Mouse (Mus musculus) adrenal gland, postnatal 14 days (tissue): ENCODE data around the gene B4galt2. TPM values are rescaled to one million over a fixed set of nuclear protein-coding genes. Genes with fewer than 3 reads are reported as not detected.
A peak's percentile ranks its signal among the peaks of the same experiment; 100 is the strongest.

ENCODE experiments used
- DNase-seq: peaks from one replicate; pipeline ENCODE4 v3.0.0; 2021; ENCODE audit warnings: mixed read lengths
- total RNA-seq: library from RNA; stranded (reverse); gene quantifications from 2 replicates; pipeline ENCODE4 v1.2.3, GENCODE M21; 2021

Gene B4galt2
- total RNA-seq, 1 experiment from 2014 or later = 12.6 TPM

DNA sequence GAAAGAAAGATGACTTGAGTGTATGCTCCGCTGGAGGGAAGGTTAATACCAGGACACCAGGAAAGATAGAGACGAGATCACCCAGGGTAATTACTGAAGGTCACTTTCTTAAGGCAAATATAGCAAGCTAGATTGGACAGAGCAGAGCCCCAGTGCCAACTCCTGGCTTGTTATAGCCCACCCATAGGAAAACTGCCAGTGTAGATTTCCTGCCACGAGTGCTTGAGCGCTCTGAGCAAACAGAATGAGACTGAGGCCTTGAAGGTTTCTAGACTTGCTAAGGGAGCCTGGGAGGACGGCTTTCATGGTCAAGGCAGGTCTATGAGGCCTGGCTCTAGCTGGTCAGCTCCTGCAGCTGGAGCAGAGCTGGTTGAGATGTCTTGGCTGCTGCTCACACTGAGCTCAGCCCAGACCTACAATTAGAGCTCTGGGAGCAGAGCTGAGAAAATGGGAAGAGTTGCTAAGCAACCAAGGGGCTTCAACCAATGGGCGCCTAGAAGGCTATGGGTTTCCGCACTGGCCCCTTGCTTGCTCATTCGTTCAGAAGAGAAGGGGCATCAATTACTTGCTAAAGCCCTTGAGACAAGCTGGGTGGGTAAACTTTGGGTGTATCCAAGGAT lies 25.7 kb upstream of the B4galt2 start:
- no peak for DNase-seq

DNA sequence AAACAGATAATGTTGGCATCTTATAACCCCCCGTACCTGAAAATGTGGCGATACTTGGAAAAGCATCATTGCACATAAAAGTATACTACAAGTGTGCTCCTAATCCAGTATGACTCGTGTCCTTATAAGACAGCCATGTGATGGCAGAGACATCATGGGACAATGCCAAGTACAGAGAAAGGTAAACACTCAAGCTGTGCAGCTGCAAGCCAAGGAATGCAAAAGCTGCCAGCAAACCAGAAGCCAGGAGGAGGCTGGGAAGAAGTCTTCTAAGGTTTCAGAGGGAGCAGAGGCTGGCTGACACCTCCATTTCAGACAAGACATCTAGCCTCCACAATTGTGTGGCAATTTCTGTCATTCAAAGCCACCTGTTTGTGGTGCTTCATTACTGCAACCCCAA lies 22.9 kb upstream of the B4galt2 start:
- peak; percentile 45 for DNase-seq

- no peak for DNase-seq
Observed at GRCm38 (mm10) chr4:117904761-117905160, 21.5 kb upstream of the B4galt2 start.

DNA sequence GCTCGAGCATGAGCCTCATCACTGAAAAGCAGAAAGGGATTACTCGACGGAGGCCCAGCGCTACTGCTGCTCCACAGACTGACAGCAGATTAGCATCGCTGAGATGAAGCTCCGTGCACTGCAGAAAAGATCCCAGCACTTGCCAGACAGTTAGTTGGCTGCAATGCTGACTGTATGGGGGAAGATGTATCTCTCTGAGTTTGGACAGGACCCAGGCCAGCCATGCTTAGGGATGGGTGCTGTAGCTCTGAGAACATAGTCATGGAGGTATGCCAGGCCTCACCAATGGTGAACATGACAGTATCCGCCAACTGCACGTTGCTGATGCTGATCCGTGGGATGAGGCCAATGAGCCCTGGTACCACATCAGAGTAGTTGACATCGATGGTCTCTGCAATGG lies 20.8 kb upstream of the B4galt2 start:
- DNase-seq = no peak

DNA sequence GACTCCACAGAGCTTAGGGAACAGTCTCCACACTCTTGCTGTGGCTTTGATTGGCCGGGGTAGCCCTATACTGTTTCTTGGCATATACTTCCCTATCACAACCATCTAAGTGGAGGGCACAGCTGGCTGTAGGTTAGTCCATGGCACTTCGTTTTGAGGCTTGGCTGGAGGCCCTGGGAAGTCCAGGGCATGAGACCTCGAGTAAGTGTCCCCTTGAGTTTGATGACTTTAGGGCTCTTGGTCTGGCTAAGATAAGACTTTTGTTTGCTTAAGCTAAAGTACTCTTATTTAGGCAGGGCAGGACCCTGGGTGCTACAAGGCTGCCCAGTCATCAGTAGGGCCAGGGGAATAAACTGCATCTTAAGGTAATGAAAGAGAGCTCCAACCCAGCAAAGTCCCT lies 14.8 kb upstream of the B4galt2 start:
- no peak for DNase-seq

GRCm38 (mm10) chr4:117896031-117896430 lies 12.7 kb upstream of the B4galt2 start:
- DNase-seq = no peak

DNA sequence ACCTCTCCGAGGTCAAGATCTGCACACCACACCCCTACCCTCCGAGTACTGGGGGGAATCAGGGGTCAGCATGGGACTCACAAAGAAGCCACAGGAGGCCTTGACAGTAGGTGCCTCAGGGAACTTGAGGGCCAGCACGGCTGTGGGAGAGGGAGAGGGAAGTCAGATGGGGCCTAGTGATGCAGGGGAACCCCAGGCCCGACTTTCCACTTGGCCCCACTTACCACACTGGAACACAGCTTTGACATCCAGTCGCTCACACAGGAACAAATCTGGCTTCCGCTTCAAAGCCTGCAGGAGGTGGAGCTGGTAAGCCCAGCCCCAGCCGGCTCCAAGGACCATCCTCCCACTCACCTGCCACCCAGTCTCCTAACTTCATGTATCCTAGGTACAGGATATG lies 12.1 kb upstream of the B4galt2 start:
- no peak for DNase-seq

- no peak for DNase-seq
Observed at GRCm38 (mm10) chr4:117894601-117895000, 11.3 kb upstream of the B4galt2 start.

DNA sequence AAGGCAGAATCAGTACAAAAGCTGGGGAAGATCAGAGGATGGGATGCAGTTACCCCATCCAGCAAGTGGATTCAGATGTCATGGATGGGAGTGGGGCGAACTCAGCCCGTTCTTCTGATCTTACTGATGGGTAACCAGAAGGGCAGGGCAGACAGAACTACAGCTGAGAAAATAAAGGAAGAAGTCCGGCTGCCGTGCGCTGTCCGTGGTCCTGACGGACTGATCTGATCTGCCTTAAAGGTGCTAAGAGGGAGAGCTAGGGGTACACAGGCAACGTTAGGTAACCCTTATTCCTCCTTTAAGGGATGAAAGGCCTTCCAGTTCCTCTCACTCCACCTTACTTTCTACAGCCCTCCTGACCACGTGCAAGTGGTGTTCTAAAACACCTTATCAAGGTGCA lies 10.1 kb upstream of the B4galt2 start:
- DNase-seq = peak; percentile 77

DNA sequence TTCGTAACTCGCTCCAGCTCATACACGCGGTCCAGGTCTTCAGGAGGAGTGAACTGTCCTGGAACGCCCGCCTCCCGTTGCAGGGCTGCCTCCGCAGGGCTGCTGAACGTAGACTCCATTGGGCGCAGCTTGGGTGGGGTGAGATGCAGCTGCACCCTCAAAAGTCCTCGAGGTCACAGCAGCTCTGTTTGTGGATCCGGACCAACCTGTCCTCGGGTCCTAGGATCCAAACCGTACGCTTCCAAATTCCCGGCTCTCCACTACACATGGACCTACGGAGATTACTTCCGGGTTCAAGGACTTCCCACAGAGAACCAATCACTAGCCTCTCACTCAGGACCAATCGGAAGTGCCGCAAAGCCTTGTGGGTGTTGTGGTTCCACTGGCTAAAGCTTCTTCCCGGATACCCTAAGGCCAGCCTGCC lies 8.5 kb upstream of the B4galt2 start, which contains the start of gene Dph2:
TSS of gene Dph2 (minus strand) at position 295 of the 424 bp plus-strand sequence.
- DNase-seq = peak; percentile 88

- DNase-seq = no peak
Observed at GRCm38 (mm10) chr4:117890750-117891149, 7.5 kb upstream of the B4galt2 start.

- no peak for DNase-seq
Observed at GRCm38 (mm10) chr4:117890031-117890430, 6.7 kb upstream of the B4galt2 start.

- no peak for DNase-seq
Observed at GRCm38 (mm10) chr4:117889471-117889870, 6.2 kb upstream of the B4galt2 start.

GRCm38 (mm10) chr4:117887920-117888319 lies 4.6 kb upstream of the B4galt2 start:
- DNase-seq = no peak

DNA sequence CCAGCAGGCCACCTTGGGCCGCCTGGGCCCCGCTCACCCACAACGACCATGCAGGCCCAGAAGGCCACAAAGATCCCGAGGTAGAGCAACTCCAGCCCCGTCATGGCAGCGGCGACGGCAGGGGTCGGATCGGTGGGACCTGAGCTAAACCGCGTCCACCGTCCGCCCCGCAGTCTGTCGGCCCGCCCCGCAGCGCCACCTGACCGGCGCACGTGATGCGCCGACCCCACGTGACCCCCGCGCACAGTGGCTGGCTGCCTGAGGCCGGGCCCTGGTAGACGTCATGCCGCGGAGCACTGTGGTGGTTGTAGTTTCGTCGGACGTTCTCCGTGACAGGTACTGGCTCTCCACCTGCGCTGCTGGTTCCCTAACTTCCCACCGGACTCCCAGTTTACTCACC lies 3.8 kb upstream of the B4galt2 start, which contains the start of gene Atp6v0b:
TSS of gene Atp6v0b (minus strand) at position 201 of the 400 bp plus-strand sequence.
- peak; percentile 97 for DNase-seq

- peak; percentile 36 for DNase-seq
Observed at GRCm38 (mm10) chr4:117886644-117887043, 3.4 kb upstream of the B4galt2 start.

GRCm38 (mm10) chr4:117885994-117886393 lies 2.7 kb upstream of the B4galt2 start:
- no peak for DNase-seq

DNA sequence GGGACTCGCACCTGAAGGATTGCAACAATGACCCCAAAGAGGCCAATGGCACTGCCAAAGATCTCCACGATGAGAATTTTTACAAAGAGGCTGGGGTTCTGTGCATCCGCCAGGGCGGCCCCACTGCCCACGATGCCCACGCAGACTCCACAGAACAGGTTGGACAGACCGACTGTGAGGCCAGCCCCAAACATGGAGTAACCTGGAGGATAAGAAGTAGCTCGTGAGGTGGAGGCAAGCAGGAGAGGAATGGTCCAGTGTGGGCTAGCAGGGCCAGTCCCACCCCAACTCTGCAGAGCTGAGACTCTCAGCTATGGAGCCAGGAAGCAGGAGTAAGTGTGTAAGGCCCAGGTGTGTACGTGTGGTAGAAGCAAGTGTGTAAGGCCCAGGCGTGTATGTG lies 1.8 kb upstream of the B4galt2 start:
- no peak for DNase-seq

DNA sequence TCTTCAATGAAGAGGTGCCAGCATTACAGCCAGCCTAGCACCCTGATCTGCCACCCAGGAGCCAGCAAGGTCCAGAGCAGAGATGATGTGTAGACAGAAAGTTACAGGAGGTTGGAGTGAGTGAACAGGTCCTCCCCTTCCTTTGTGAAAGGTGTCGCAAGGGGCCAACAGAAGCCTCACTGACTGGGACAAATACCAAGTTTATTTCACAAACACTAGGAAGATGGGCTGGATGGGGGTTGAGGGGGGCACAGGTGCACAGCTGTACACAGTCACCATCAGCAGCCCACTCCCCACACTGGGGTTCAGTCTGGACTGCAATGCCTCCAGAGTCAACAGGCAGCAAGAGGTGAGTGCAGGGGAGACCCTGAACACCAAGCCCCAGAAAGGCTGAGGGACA lies 859 bp upstream of the B4galt2 start:
- DNase-seq = no peak

- DNase-seq = no peak
Observed at GRCm38 (mm10) chr4:117878703-117879102, 4.6 kb downstream of the B4galt2 start.

DNA sequence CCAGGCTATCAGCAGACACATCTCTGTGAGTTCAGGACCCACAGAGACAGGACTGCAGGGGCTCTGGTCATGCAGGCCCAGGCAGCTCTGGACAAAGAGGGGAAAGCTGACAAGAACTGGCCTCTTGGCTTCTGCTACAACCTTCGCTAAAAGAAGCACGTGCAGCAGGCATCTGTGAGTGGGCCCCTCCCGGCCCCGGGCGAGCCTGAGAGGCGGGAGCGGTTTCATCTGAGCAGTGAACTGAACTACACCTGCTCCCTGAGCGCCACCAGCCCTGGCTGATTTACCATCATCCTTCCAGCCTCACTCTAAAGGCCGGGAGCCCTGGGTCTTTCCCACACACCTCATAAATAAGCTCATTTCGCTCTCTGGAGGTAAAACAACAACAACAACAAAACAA lies 5.0 kb downstream of the B4galt2 start:
- DNase-seq = no peak

DNA sequence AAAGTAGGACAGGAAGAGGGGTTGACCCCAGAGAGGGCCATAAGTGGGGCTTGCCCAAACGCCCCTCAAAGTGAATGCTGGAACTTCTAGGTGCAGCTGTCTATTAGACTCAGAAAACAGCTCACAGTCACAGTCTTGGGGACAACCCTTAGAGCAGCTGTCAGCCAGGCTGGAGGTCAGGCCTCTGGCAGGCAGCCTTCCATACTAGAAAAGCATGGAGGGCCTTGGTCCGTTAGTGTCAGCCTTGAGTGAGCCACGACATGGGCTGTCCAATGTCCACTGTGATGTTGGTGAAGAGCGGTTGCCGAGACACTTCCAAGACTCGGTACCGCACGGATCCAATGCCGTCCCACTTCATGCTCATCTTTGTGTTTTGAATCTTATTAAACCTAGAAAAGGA lies 9.7 kb downstream of the B4galt2 start:
- peak; percentile 38 for DNase-seq

DNA sequence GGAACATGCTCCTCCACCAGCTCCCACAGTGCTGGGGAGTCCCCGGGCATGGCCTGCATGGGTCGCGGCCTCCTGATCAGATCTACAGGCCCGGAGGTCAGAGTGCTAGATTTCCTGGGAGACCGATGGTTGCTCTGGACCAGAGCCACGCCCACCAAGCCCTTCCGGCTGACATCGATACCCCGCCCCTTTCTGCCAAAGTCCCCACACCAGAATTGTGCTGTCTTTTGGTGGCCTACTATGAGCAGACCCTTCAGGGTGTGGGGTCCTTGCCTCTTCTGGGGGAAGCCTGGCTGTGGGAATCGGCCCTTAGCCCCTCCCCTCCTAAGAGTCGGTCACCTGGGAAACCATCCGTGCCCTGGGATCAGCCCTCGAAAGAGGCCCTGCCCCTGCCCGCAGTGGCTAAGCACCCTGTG lies 10.8 kb downstream of the B4galt2 start, which contains the start of gene Ccdc24:
TSS of gene Ccdc24 (minus strand) at position 87 of the 416 bp plus-strand sequence.
- peak; percentile 51 for DNase-seq

- DNase-seq = no peak
Observed at GRCm38 (mm10) chr4:117871787-117872186, 11.5 kb downstream of the B4galt2 start.
